Mouse (Mus musculus) heart, embryonic 12.5 days (tissue): ENCODE results near the gene D2hgdh. TPM values are rescaled to one million over a fixed set of nuclear protein-coding genes. Genes with fewer than 3 reads are reported as not detected.
"Not testable (repeated sequence)": the region's sequence is repeated elsewhere in the genome, so short reads cannot be mapped to it uniquely, and the experiment has no call there.

ENCODE experiments used
- ATAC-seq: fragments of 200-750 bp; cut with Nextera tagmentation; 2 replicates; pipeline ENCODE4 v1.8.0; 2017; ENCODE audit warnings: moderate TSS enrichment, moderate library complexity; ENCODE audit not compliant: insufficient number of reproducible peaks, low FRiP score
- H3K27ac ChIP-seq: fragments of 300-500 bp; sonication (generic); 2 replicates; pipeline ENCODE4 v1.5.1; 2016; ENCODE audit warnings: mild to moderate bottlenecking, moderate library complexity; ENCODE audit not compliant: poor library complexity, severe bottlenecking
- H3K27me3 ChIP-seq: fragments of 300-500 bp; sonication (generic); replicated peaks from 2 replicates; pipeline ENCODE4 v1.6.1; 2016; ENCODE audit warnings: mild to moderate bottlenecking, moderate library complexity
- H3K36me3 ChIP-seq: fragments of 300-500 bp; sonication (generic); 2 replicates; pipeline ENCODE4 v1.6.1; 2016; ENCODE audit warnings: mild to moderate bottlenecking, moderate library complexity
- H3K4me1 ChIP-seq: fragments of 300-500 bp; sonication (generic); replicated peaks from 2 replicates; pipeline ENCODE4 v1.6.1; 2016; ENCODE audit warnings: mild to moderate bottlenecking
- H3K4me2 ChIP-seq: fragments of 300-500 bp; sonication (generic); 2 replicates; pipeline ENCODE4 v1.6.1; 2016; ENCODE audit warnings: mild to moderate bottlenecking, moderate library complexity
- H3K4me3 ChIP-seq: fragments of 300-500 bp; sonication (generic); 2 replicates; pipeline ENCODE4 v1.5.1; 2016; ENCODE audit warnings: mild to moderate bottlenecking
- H3K9ac ChIP-seq: fragments of 300-500 bp; sonication (generic); 2 replicates; pipeline ENCODE4 v1.6.1; 2016; ENCODE audit warnings: mild to moderate bottlenecking, moderate library complexity
- H3K9me3 ChIP-seq: fragments of 300-500 bp; sonication (generic); replicated peaks from 2 replicates; pipeline ENCODE4 v1.6.1; 2016; ENCODE audit warnings: mild to moderate bottlenecking, moderate library complexity
- WGBS: fragments of 180-500 bp; shearing (Covaris S2); methylation state at CpG from one replicate; pipeline ENCODE4 v1.1.7; 2016; 5-methylcytosine and 5-hydroxymethylcytosine counted together
- polyA plus RNA-seq: library from polyadenylated mRNA; unstranded; fragments of >200 nt; fragmentation: Nextera tagmentation; extraction: Ambion mirVana; gene quantifications from 2 replicates; pipeline ENCODE4 v1.2.1, GENCODE M21; 2016

D2hgdh gene
- polyA plus RNA-seq, 1 experiment from 2014 or later = 16.4 TPM

DNA sequence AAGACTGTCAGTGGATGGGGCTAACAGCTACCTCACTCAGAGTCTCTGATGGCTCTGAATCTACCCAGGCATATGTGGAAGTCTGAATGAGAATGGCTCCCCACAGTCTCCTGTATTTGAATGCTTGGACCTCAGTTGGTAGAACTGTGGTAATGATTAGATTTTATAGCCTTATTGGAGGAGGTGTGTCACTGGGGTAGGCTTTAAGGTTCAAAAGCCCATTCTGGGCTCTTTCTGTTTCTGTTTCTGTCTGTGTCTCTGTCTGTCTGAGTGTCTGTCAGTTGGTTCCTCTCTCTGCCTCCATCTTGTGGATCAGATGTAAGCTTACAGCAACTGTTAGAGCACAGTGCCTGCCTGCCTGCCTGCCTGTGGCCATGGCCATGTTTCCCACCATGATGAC lies 34.9 kb downstream of the D2hgdh start:
- Histone ChIP-seq H3K4me3 (no peak overlapping the region), H3K9me3 (no peaks in the 10 kb centered on the region), H3K27ac (no peak overlapping the region), H3K4me1 (no peaks in the 10 kb centered on the region), H3K27me3 (no peaks in the 10 kb centered on the region), H3K4me2 (no peak overlapping the region), H3K36me3 (no peaks in the 10 kb centered on the region), H3K9ac (no peak overlapping the region)
- no peak for ATAC-seq

DNA sequence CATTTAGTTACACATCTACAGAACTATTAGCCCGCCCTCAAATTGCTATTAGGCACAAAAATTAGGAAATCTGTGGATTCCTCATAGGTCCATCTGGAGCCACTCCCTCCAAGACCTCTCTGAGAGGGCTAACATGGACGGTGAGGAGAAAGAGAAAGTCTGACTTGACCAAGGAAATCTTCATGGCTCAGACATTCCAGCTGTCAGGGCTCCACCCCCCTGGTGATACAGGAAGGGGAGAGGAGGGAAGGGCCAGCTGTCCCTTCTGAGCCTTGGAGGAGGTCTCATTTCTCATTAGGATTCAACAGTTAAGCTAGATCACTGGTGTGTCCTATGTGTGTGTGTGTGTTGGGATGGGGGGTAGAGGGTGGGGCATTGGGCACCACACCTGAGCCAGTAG lies 36.3 kb downstream of the D2hgdh start, which contains the start of gene Gal3st2:
Gal3st2 (plus strand) TSS at position 259 of the 400 bp plus-strand sequence.
- not testable (repeated sequence) for H3K4me2 ChIP-seq, H3K36me3 ChIP-seq, H3K4me3 ChIP-seq, H3K27ac ChIP-seq, ATAC-seq, H3K9ac ChIP-seq, H3K27me3 ChIP-seq, H3K9me3 ChIP-seq, H3K4me1 ChIP-seq
- WGBS = 56% methylated on average over 2 of the region's 2 CpGs

DNA sequence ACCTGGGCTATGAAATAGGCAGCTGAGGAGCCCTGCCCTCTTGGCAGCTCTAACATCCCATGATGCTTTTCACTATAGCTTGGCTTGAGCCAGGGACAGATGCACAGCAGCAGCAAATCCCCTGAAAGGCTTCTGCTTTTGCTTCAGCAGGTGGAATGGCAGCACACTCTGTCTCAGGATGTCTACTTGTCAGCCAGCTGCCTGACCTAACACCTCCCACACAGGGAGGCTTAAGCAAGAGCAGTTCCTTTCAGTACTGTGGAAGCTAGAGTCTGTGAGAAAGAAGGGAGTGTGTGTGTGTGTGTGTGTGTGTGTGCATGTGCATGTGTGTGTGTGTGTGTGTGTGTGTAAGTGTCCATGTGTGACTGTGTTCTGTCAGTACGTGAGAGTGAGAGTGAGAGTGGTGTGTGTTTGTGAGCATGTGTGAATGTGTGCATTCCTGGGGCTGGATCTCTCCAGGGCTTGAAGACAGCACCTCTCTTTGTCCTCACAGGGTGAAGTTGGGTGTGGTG lies 46.9 kb downstream of the D2hgdh start:
- H3K36me3 ChIP-seq, H3K4me1 ChIP-seq, H3K9ac ChIP-seq, H3K27ac ChIP-seq, H3K4me3 ChIP-seq, H3K4me2 ChIP-seq, H3K9me3 ChIP-seq, ATAC-seq, H3K27me3 ChIP-seq: not testable (repeated sequence)
- 20% methylated on average over 1 of the region's 1 CpGs for WGBS

DNA sequence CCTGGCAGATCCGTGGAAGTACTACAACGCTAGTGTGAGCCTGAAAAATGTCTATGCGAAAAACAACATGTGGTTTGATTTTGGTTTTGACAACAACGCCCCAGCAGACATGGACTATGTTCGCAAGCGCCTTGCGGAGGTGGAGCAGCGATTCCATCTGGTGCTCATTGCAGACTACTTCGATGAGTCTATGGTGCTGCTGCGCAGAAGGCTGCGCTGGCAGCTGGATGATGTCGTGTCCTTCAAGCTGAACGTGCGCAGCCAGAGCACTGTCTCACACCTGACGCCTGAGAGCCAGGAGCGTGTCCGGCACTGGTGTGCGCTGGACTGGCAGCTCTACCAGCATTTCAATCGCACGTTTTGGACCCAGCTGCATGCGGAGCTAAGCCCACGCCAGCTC lies 49.7 kb downstream of the D2hgdh start:
- H3K9me3 ChIP-seq, H3K4me3 ChIP-seq, H3K4me2 ChIP-seq, H3K9ac ChIP-seq, ATAC-seq, H3K27ac ChIP-seq, H3K4me1 ChIP-seq, H3K27me3 ChIP-seq, H3K36me3 ChIP-seq: not testable (repeated sequence)
- WGBS = 81% methylated on average over 16 of the region's 22 CpGs

- peak; percentile 85 for ATAC-seq
- not testable (repeated sequence) for H3K4me3 ChIP-seq, H3K27me3 ChIP-seq, H3K36me3 ChIP-seq, H3K9me3 ChIP-seq, H3K4me2 ChIP-seq, H3K9ac ChIP-seq, H3K4me1 ChIP-seq, H3K27ac ChIP-seq
- no CpG with 5 or more reads among the region's 11 CpGs for WGBS
Observed at GRCm38 (mm10) chr1:93881778-93882177, 57.1 kb downstream of the D2hgdh start.

GRCm38 (mm10) chr1:93890936-93891335 lies 66.2 kb downstream of the D2hgdh start:
- H3K36me3 ChIP-seq, H3K4me2 ChIP-seq, H3K4me1 ChIP-seq, ATAC-seq, H3K27me3 ChIP-seq, H3K27ac ChIP-seq, H3K4me3 ChIP-seq, H3K9me3 ChIP-seq, H3K9ac ChIP-seq: not testable (repeated sequence)
- 48% methylated on average over 1 of the region's 1 CpGs for WGBS

DNA sequence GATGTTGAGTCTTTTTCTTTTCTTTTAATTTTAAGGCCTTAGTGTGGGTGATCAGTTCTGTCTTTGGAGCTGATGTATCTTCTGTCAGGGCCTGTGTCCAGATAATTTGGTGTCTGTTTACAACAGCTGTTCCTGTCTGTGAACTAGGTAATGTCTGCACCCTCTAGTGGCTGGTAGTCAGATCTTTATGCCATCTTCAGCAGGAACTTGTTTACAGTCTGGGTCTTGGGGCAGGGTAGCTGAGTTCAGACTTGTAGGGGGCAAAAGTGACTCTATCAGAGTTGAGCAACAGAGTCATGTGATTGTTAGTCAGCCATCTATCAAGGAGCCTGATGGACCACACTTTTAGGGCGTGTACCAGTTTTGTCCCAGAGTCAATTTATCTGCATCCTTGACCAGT lies 72.7 kb downstream of the D2hgdh start:
- not testable (repeated sequence) for ATAC-seq

DNA sequence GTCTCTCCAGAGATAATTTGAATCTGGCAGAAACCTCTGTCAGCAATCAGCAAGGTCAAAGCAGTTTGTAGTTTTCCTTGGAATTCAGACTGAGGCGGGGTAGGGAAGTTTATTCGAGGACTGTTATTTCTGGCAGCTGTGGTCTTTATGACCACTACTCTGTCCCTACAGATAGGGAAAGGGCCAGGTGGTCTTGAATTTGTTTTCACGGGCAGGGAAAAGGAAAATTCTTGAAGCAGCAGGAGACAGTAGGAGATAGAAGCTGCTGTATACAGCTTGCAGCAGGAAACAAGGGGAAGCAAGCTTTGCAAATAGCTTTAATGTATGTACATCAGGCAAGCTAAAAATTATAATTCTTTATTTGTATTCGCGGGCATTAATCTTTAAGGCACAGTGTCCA lies 76.6 kb downstream of the D2hgdh start:
- not testable (repeated sequence) for H3K27me3 ChIP-seq, H3K4me3 ChIP-seq, H3K4me1 ChIP-seq, H3K9me3 ChIP-seq, H3K27ac ChIP-seq, H3K9ac ChIP-seq, H3K4me2 ChIP-seq, H3K36me3 ChIP-seq
- 14% methylated on average over 3 of the region's 5 CpGs for WGBS
- peak; percentile 78 for ATAC-seq

More for the DNA sequence above, 72.7 kb downstream of the D2hgdh start:
- H3K4me1 ChIP-seq, H3K9ac ChIP-seq, H3K27ac ChIP-seq, H3K27me3 ChIP-seq, H3K9me3 ChIP-seq, H3K36me3 ChIP-seq, H3K4me2 ChIP-seq, H3K4me3 ChIP-seq: not testable (repeated sequence)
- no CpG with 5 or more reads among the region's 1 CpGs for WGBS

Other genes starting within 250 kb of the D2hgdh start
- gene Stk25, start 166.2 kb upstream of the D2hgdh start, polyA plus RNA-seq = 133 and 143 TPM in 2 replicates
- 48.1 and 50.0 TPM in 2 replicates for gene Bok, start 139.2 kb upstream of the D2hgdh start, polyA plus RNA-seq
- gene Atg4b, start 73.4 kb upstream of the D2hgdh start, polyA plus RNA-seq = 68.1 and 73.1 TPM in 2 replicates
- 47.2 and 51.8 TPM in 2 replicates for gene Thap4, start 70.0 kb upstream of the D2hgdh start, polyA plus RNA-seq
- 183 and 191 TPM in 2 replicates for gene Dtymk, start 23.0 kb upstream of the D2hgdh start, polyA plus RNA-seq
- gene Ing5, start 20.9 kb upstream of the D2hgdh start, polyA plus RNA-seq = 16.6 and 16.9 TPM in 2 replicates
- 0.08 TPM in 1 of 2 replicates, not detected in the other for gene Gal3st2, start 36.4 kb downstream of the D2hgdh start, polyA plus RNA-seq
- gene Gal3st2b, start 93.4 kb downstream of the D2hgdh start, polyA plus RNA-seq = 0.08 TPM in 1 of 2 replicates, not detected in the other
- not detected in 2 replicates for gene Gal3st2c, start 165.6 kb downstream of the D2hgdh start, polyA plus RNA-seq
- not detected in 2 replicates for gene Neu4, start 195.5 kb downstream of the D2hgdh start, polyA plus RNA-seq
- gene Pdcd1, start 227.6 kb downstream of the D2hgdh start, polyA plus RNA-seq = 0.31 TPM in 1 of 2 replicates, not detected in the other